Mouse (Mus musculus) midbrain, postnatal 0 days (tissue): ENCODE measurements around the gene Nxph3. TPM values are rescaled to one million over a fixed set of nuclear protein-coding genes. Genes with fewer than 3 reads are reported as not detected.

Experiments
- ATAC-seq: fragments of 200-750 bp; cut with Nextera tagmentation; 2 replicates; pipeline ENCODE4 v1.8.0; 2017; ENCODE audit warnings: moderate number of reproducible peaks, mild to moderate bottlenecking, moderate TSS enrichment, moderate library complexity; ENCODE audit not compliant: low FRiP score
- DNase-seq: peaks from one replicate; pipeline ENCODE4 v3.0.0-alpha.2; 2015; ENCODE audit warnings: low spot score
- H3K27ac ChIP-seq: fragments of 300-500 bp; sonication (generic); 2 replicates; pipeline ENCODE4 v1.5.1; 2014; ENCODE audit warnings: low read depth, mild to moderate bottlenecking, low read length, mixed read lengths
- H3K27me3 ChIP-seq: fragments of 300-500 bp; sonication (generic); 2 replicates; pipeline ENCODE4 v1.6.1; 2014; ENCODE audit warnings: low read length, control low read depth, mixed read lengths; ENCODE audit not compliant: insufficient read depth
- H3K36me3 ChIP-seq: fragments of 300-500 bp; sonication (generic); 2 replicates; pipeline ENCODE4 v1.6.1; 2014; ENCODE audit warnings: low read length, control low read depth, mixed read lengths; ENCODE audit not compliant: insufficient read depth
- H3K4me1 ChIP-seq: fragments of 300-500 bp; sonication (generic); 2 replicates; pipeline ENCODE4 v1.6.1; 2014; ENCODE audit warnings: mild to moderate bottlenecking, control low read depth, antibody characterized with exemption, low read length, mixed read lengths; ENCODE audit not compliant: insufficient read depth
- H3K4me2 ChIP-seq: fragments of 300-500 bp; sonication (generic); 2 replicates; pipeline ENCODE4 v1.6.1; 2014; ENCODE audit warnings: low read depth, mild to moderate bottlenecking, low read length, mixed read lengths; ENCODE audit not compliant: poor library complexity, severe bottlenecking
- H3K4me3 ChIP-seq: fragments of 300-500 bp; sonication (generic); 2 replicates; pipeline ENCODE4 v1.5.1; 2014; ENCODE audit warnings: low read depth, mild to moderate bottlenecking, low read length, moderate library complexity
- H3K9ac ChIP-seq: fragments of 300-500 bp; sonication (generic); replicated peaks from 2 replicates; pipeline ENCODE4 v1.6.1; 2014; ENCODE audit warnings: mild to moderate bottlenecking, low read length, moderate library complexity, mixed read lengths; ENCODE audit not compliant: poor library complexity, severe bottlenecking
- H3K9me3 ChIP-seq: fragments of 300-500 bp; sonication (generic); 2 replicates; pipeline ENCODE4 v1.6.1; 2016; ENCODE audit warnings: low read length, control low read depth
- CTCF ChIP-seq: IDR thresholded peaks from 2 replicates; pipeline ENCODE4 v1.5.1; 2016; ENCODE audit warnings: antibody characterized with exemption, mild to moderate bottlenecking
- WGBS: fragments of 180-500 bp; shearing (Covaris S2); extraction: QIAGEN DNeasy Blood & Tissue Kit; methylation state at CpG from one replicate; pipeline ENCODE4 v1.1.7; 2014; 5-methylcytosine and 5-hydroxymethylcytosine counted together
- polyA plus RNA-seq: library from polyadenylated mRNA; unstranded; fragments of >200 nt; fragmentation: Nextera tagmentation; extraction: Ambion mirVana; gene quantifications from 2 replicates; pipeline ENCODE4 v1.2.1, GENCODE M21; 2015
- total RNA-seq: library from RNA; depleted of rRNA; stranded (reverse); fragments of >200 nt; gene quantifications from 2 replicates; pipeline ENCODE4 v1.2.3, GENCODE M21; 2014; rRNA removed

The Nxph3 gene
- total and polyA plus RNA-seq, 2 experiments from 2014 or later: 5.1 to 22.3 TPM

GRCm38 (mm10) chr11:95467731-95468130 lies 46.6 kb downstream of the Nxph3 start:
- Histone ChIP-seq H3K36me3 (peaks cover 9% of the 10 kb centered on the region), H3K4me3 (no peak overlapping the region), H3K27ac (no peak overlapping the region), H3K9ac (no peak overlapping the region), H3K27me3 (no peaks in the 10 kb centered on the region), H3K4me1 (no peaks in the 10 kb centered on the region), H3K9me3 (no peaks in the 10 kb centered on the region), H3K4me2 (no peak overlapping the region)
- DNase-seq: no peak
- no peak for ATAC-seq
- TF ChIP-seq CTCF: no peak
- WGBS: 97% methylated on average over 1 of the region's 1 CpGs

- DNase-seq (no peak), ATAC-seq (no peak)
- no peaks in the 10 kb centered on the region for H3K36me3 ChIP-seq
- H3K4me2 ChIP-seq: no peak overlapping the region
- TF ChIP-seq CTCF: no peak
- H3K4me1 ChIP-seq: no peaks in the 10 kb centered on the region
- no peak overlapping the region for H3K9ac ChIP-seq
- WGBS: 90% methylated on average over 3 of the region's 3 CpGs
- no peaks in the 10 kb centered on the region for H3K9me3 ChIP-seq
- no peak overlapping the region for H3K4me3 ChIP-seq
- no peaks in the 10 kb centered on the region for H3K27me3 ChIP-seq
- no peak overlapping the region for H3K27ac ChIP-seq
These were observed 52.2 kb downstream of the Nxph3 start for GRCm38 (mm10) chr11:95462168-95462567.

- DNase-seq (no peak), ATAC-seq (no peak)
- Histone ChIP-seq H3K4me1 (no peaks in the 10 kb centered on the region), H3K27me3 (no peaks in the 10 kb centered on the region), H3K4me3 (no peak overlapping the region), H3K9ac (no peak overlapping the region), H3K4me2 (no peak overlapping the region), H3K36me3 (no peaks in the 10 kb centered on the region), H3K27ac (no peak overlapping the region), H3K9me3 (no peaks in the 10 kb centered on the region)
- no peak for TF ChIP-seq CTCF
- 80% methylated on average over 2 of the region's 2 CpGs for WGBS
These were observed 53.5 kb downstream of the Nxph3 start for GRCm38 (mm10) chr11:95460872-95461271.

Other genes with a start within 250 kb of the Nxph3 start
- gene Kat7, start 204.3 kb downstream of the Nxph3 start, total RNA-seq: 72.5 and 113 TPM in 2 replicates
- 65.6 and 72.7 TPM in 2 replicates for gene Kat7, start 204.3 kb downstream of the Nxph3 start, polyA plus RNA-seq
- 5.3 and 6.1 TPM in 2 replicates for gene Fam117a, start 177.6 kb downstream of the Nxph3 start, total RNA-seq
- 1.1 and 1.6 TPM in 2 replicates for gene Fam117a, start 177.6 kb downstream of the Nxph3 start, polyA plus RNA-seq
- gene Slc35b1, start 129.9 kb downstream of the Nxph3 start, total RNA-seq: 92.4 and 99.1 TPM in 2 replicates
- gene Slc35b1, start 129.9 kb downstream of the Nxph3 start, polyA plus RNA-seq: 154 and 168 TPM in 2 replicates
- gene Spop, start 100.5 kb downstream of the Nxph3 start, total RNA-seq: 54.3 and 66.5 TPM in 2 replicates
- gene Spop, start 100.5 kb downstream of the Nxph3 start, polyA plus RNA-seq: 192 and 231 TPM in 2 replicates
- gene Ngfr, start 73.2 kb upstream of the Nxph3 start, total RNA-seq: 11.1 and 16.9 TPM in 2 replicates
- gene Ngfr, start 73.2 kb upstream of the Nxph3 start, polyA plus RNA-seq: 5.1 and 5.2 TPM in 2 replicates
- gene Phb, start 152.4 kb upstream of the Nxph3 start, total RNA-seq: 132 and 137 TPM in 2 replicates
- 207 and 222 TPM in 2 replicates for gene Phb, start 152.4 kb upstream of the Nxph3 start, polyA plus RNA-seq
- 25.3 and 25.7 TPM in 2 replicates for gene Zfp652, start 198.1 kb upstream of the Nxph3 start, total RNA-seq
- gene Zfp652, start 198.1 kb upstream of the Nxph3 start, polyA plus RNA-seq: 12.6 and 13.2 TPM in 2 replicates
- 0.66 and 2.1 TPM in 2 replicates for gene B130006D01Rik, start 209.0 kb upstream of the Nxph3 start, total RNA-seq
- gene B130006D01Rik, start 209.0 kb upstream of the Nxph3 start, polyA plus RNA-seq: 0.32 and 0.51 TPM in 2 replicates